Mouse (Mus musculus): ENCODE data around the gene Sorcs1. TPM values are rescaled to one million over a fixed set of nuclear protein-coding genes. Genes with fewer than 3 reads are reported as not detected.

Sorcs1 gene
- polyA plus RNA-seq, 2 experiments from 2014 or later = not detected

DNA sequence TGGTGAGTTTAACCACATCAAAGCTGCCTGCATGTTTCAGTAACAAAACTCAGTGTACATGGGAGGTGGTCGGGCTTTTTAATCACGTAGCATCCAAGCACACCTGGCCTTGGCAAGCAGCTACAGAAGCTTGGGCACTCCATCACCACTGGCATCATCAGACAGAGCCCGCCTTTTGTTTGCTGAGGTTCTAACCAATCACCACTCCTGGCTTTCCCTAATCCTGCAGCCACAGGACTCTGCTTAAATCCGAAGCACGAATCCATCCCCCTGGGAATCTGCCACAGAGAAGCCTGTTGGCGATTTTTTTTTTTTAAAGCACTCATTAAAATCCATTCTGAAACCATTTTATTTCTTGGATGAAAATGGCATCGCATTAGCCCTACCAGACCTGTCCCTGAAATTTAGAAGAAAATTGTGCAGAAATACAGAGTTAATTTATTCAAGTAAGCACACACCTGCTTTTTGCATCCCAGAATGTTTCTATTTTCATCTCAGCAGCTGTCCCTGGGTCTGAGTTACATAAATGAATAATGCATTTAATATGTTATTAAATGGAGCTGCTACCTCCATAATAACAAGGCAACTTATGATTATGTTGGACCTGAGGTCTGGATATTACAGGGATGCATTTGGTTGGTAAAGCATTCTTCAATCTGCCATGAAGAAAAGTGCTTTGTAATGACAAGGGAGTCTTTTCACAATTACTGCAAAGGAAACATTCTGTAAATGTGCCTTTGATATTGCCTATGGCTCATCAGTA is 463.8 kb downstream of the Sorcs1 start:
- ATAC-seq = no peak

DNA sequence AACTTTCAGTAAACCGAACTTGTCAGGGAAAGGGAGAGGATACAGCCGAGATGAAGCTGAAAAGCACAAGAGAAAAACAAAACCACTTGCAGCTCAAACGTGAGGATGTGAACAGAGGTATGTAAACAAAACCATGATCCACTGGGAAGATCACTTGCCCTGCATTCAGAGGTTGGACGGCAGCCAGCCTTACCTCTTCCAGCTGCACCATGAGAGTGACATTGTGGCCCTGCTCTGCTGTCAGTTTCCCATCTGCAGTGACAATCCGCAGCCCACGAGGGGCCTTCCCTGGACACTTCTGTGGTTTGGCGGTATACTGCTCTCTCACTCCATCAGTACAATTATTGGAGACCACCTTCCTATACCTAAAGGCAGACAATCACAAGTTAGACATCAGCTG is 468.0 kb downstream of the Sorcs1 start:
- no peak for ATAC-seq

DNA sequence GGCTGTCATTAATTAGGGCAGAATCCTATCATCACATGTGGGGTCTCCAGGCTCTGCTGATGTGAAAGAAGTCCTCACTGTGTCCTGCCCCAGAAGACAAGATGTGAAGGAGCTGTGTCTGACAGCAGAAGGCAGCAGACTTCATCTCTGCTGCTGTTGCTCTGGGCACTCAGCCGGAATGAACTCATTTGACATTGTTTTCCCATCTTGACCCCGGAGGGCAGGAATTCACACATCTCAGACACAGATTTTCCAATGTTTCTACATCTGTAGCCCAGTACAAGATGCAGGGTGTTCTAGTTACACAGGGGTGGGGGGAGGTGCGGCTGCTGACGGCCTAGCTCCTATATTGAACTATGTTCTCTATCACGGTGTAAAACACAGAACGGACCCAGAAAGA is 474.1 kb downstream of the Sorcs1 start:
- ATAC-seq = no peak

DNA sequence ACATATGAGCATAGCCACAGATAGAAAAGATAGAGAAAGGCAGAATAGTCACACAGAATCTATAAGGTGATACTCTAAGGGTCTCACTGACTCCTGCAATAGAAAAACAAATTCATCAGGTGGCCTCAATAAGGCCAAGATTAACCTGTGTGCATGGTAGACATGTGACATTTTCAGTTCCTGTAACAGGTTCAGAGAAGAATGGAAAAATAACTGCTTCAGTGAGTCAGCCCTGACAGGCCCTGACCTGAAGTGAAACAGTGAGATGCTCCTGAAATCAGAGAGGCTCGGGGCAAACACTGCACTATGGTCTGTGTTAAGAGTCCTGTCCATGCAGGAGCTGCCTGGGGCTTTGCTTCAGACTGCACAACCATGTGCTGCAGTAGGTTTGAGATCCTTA is 481.9 kb downstream of the Sorcs1 start:
- no peak for ATAC-seq

DNA sequence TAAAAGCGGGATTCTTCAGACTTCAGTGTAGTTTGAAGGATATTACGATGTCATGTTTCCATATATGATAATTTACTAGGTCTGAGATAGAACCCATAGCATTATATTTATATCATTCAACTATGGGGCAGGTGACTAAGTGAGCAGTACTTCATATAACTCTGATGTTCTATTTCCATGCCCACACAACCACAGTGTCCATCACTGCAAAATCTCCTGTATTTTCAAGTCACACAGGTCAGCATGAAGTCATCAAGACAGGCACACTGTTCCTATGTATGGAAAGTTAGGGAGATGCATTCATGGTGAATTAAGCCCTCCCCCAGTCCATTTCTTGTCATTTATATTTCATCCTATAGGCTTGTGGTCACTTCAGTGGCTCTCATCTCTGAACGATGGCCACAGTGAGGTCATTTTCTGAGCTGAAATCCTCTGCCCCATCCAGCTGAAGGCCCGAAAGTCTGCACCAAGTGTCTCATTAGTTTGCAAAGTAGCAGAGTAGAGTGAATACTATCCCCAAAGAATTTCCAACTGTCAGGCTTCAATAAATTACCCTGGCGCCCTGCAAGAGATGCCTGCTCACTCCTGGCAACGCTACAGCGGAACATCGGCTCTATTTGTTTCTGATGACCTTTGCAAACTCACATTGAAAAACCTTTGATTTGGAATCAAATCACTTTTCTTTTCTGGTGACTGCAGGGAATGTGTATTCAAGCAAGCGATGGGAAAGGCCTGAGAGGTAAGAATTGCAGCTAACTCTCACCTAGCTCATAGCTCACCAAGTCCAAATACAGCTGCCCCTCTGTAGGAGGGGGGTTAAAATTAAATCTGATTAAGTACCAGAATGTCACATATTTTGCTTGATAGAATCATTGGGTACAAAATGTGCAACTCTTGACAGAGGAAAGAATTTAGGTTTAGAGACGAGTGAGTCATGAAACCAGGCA is 492.4 kb downstream of the Sorcs1 start:
- no peak for ATAC-seq

DNA sequence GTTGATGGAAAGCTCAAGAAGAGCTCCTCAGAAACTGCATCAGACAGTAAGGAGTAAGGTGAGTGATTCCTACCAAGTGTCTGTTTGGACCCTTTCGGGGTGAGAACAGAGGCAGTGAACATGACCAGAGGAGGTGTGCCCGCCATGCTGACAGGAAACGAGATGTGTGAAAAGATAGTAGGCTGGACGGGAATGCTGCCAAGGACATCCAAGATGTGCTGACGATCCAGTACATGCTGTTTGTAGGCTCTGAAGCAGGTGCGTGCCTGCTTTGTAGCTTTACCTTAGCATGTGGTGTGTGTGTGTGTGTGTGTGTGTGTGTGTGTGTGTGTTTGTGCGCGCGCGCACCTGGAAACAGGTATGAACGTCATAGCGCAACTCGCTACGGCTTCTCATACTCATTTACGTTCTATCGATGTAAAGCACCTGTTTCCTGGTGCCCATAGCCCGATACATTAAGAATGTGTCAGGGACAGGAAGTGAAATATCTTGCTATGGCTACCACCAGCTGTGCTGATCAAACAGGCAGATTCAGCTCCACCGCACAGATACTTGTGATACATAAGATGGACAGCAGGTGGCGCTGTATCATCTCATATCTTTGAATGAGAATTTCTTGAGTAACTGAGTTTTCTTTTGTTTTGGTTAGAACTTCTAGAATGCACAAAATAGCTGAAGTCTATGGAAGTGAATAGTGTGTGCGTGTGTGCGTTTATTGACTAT is 493.4 kb downstream of the Sorcs1 start:
- ATAC-seq = no peak

DNA sequence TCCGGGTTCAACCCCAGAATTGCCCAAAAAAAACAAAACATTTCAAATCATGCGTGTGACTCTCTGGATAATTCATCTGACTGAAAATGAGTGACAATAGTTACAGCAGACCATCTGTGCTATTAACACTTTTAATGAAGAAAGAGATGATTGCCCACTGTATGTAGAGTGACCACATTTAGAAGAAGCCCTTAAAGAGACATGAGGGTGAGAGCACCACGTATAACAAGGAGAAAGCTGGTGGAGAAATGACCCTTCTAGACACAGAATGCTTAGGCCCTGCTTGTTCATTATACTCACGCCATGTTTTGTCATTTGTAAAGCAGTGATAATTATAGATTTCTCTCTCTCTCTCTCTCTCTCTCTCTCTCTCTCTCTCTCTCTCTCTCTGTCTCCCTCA is 499.6 kb downstream of the Sorcs1 start:
- no peak for ATAC-seq

DNA sequence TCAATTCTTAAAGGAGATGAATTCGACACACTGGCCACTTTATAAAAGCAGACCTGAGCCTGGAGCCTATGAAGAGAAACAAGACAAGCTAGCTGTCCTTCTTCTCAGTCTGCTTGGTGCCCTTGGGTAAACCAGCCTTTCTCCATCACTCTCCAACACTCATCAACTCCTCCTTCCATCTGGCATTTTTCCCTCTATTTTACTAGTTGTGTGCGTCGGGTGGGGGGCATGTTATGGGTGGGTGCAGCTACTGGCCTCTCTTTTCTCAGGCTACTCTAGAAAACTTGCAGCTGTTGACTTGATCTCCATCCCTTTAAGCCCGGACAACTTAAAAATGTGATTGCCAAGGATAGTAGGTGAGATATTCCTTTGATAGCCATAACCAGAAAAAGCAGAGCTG is 500.3 kb downstream of the Sorcs1 start:
- no peak for ATAC-seq

DNA sequence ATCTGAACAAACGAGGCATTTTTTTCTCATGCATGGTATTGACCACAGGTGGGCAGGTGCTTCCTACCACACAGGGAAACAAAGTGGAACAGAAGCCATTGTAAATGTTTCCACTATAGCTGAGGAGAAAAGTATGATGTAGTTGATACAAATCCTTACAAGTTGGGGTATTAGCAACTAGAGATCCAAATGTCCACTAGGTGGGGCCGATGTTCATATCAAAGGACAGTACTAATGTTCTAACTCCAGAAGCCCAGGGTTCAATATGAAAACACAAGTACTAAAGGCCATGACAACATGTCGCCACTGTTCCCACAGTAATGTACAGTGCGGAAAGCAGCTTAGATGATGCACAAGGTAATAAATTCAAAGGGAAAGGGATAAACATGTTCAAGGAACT is 506.6 kb downstream of the Sorcs1 start:
- ATAC-seq = no peak

DNA sequence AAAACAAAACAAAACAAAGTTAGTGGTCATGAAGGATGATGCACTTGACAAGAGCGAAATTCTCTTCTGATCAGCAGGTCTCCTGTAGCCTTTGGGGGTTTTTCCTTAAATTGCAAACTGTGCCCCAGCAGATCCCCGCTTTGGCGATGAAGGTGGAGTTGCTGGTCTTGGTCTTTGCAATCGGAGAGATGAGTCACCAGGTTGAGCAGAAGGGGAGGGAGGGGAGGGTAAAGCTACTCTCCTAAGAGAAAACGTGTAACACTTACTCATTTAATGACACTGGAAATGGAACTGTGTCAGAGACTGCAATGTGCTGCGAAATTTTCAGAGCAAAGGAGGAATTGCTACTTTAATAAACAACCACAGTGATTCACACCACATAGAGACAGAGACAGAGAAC is 527.3 kb downstream of the Sorcs1 start:
- ATAC-seq = no peak

DNA sequence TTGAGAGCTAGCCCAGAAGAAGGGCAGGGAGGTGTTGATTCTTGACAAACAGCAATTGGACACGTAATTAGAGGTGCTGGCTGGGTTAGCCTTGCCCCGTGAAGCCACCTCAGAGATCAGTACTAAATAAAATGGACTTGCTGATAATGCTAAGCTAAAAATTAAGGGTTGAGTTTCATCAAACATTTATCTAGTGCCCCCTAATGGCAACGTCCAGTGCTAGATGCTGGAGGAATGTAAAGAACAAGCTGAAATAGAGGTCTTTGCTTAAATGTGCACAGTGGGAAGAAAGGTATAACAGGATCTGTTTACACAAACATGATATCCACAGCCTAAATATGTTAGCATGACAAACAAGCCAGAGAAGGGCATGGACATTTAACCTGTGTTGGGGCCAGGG is 532.5 kb downstream of the Sorcs1 start:
- no peak for ATAC-seq

DNA sequence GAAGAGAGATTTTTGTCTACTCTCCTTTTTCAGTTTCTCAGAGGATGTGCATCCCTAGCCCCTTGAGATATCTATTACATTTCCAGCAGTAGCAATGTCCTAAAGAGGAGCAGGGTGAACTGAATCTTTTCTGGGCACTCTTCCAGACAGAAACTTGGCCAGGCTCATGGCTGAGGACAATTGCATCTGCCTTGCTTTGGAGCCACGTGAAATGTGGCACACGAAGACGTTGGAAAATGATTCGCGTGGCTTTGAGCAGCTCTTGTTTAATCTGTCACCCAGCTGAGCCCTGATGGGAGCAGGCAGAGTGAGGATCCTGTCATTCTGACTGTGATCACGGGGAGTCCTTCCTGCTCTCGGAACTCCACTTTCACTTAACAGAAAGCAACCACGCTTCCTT is 536.6 kb downstream of the Sorcs1 start:
- ATAC-seq = no peak

DNA sequence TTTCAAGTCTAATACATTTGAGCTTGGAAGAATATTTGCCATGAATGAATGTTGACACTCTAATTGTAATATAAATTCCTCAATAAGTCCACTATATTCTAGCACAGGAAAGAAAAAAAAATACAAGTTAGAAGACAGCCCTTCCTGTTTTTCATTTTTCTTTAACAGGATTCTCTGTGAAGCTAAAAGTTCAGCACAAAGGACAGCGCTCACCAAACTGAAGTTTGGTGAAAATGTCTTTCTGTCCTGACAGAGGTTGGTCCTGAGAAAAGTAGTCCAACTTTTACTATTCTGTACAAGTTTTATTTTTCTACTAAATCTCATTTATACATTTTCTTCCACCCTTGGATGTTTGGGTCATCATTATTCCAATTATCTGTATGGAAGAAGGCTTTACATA is 543.8 kb downstream of the Sorcs1 start:
- no peak for ATAC-seq

DNA sequence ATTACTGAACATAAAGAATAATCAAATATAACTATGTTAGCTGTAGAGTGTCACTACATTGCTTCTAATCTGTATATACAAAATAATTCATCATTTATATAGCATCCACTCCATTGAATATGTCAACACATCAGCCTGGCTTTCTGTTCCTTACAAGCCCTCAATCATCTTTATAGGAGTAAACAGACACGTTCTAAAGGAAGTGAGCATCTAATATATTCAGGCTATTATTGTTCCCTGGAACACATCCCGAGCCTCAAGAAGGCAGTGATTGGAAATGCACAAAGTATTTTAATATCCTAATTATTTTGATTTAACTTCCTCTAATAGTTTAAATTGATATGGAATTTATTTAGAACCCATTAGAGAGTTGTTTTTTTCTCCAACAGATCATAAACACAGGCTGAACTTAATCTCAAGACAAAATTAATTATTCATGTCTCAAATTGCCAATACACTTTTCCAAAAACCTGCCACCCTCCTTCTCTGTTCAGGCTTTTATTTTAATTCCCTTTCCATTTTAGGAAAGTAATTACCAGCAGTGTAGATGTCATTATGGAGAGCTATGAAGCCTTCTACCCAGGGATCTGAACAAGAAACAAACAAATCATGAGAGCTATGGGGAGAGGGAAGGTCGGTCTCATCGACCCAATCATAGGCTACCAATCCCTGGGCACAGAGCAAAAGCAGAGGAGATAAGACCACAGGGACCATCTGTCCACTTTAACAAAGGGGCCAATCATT is 572.4 kb downstream of the Sorcs1 start:
- ATAC-seq = no peak
